Mouse (Mus musculus): ENCODE results near the gene Hnrnpab. TPM values are rescaled to one million over a fixed set of nuclear protein-coding genes. Genes with fewer than 3 reads are reported as not detected.

Gene Hnrnpab
- total and polyA plus RNA-seq, 3 experiments, result 184 to 1,104 (median 894) TPM

DNA sequence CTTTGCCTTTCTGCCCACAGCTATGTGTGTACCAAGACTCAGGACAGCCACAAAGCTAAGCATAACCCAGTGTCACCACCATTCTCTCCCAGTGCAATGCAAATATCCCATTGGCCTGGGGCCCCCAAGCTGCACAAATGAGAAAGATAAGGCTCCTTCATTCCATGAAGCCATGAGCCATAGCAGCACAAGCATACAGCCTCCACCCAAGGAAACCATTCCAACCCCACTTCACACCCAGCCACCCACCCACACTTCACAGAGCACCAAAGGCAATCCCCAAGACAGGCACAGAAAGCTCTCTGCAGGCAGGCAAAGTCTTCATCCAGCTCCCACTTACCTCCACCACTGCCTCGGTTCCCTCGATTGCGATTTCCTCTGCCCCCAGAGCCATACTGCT lies 4.4 kb downstream of the Hnrnpab start:
- peaks cover 0 to 19% of the 10 kb centered on the region in 2 experiments; a peak in 3 of 4 replicates for H3K4me1 ChIP-seq (ENCODE audit: control insufficient read depth in 1 of 2, insufficient read depth in 2 of 2, low read length in 2 of 2)
- H3K27ac ChIP-seq (ENCODE audit: control insufficient read depth, low read depth, low read length), result no peak overlapping the region
- H3K27me3 ChIP-seq (ENCODE audit: control insufficient read depth in 1 of 2, insufficient read depth in 2 of 2, low read length in 2 of 2), result no peaks in the 10 kb centered on the region
- no peak overlapping the region for H3K4me3 ChIP-seq (ENCODE audit: control insufficient read depth in 1 of 2, insufficient read depth in 1 of 2, low read depth in 2 of 2, low read length in 2 of 2)
- no peak overlapping the region for H3K9ac ChIP-seq (ENCODE audit: control insufficient read depth, low read depth, low read length, poor library complexity, severe bottlenecking)
- peaks cover 48% of the 10 kb centered on the region for H3K79me2 ChIP-seq (ENCODE audit: control insufficient read depth, insufficient read depth, low read length, poor library complexity)
- TF ChIP-seq MYB (IDR thresholded peaks at IDR 0.05; ENCODE audit: low read depth, low read length) (no peak), POLR2A (IDR thresholded peaks at IDR 0.05; ENCODE audit: control insufficient read depth in 1 of 2, insufficient read depth in 1 of 2, low read depth in 1 of 2, low read length in 2 of 2, poor library complexity in 1 of 2) (peak in 1 of 2 experiments; percentile 42; a peak in 2 of 4 replicates), RCOR1 (IDR thresholded peaks at IDR 0.05; ENCODE audit: low read depth, low read length) (no peak), TBP (IDR thresholded peaks at IDR 0.05; ENCODE audit: low read depth, low read length) (no peak), BHLHE40 (IDR thresholded peaks at IDR 0.05; ENCODE audit: borderline replicate concordance, low read depth, low read length) (no peak), POLR2AphosphoS2 (IDR thresholded peaks at IDR 0.05; ENCODE audit: low read length) (peak; percentile 67; the same call in 1 of the 2 replicates), USF2 (IDR thresholded peaks at IDR 0.05; ENCODE audit: borderline replicate concordance in 1 of 2, insufficient read depth in 1 of 2, low read depth in 1 of 2, low read length in 2 of 2) (no peak), ZNF384 (IDR thresholded peaks at IDR 0.05; ENCODE audit: low read depth, low read length) (no peak)
- H3K36me3 ChIP-seq (ENCODE audit: control insufficient read depth in 1 of 2, insufficient read depth in 2 of 2, low read length in 2 of 2), result peaks cover 40 to 53% of the 10 kb centered on the region in 2 experiments
- DNase-seq (ENCODE audit: low read depth, low spot score), result no peak
- no peaks in the 10 kb centered on the region for H3K9me3 ChIP-seq (replicated peaks; ENCODE audit: insufficient read depth, low read length)

DNA sequence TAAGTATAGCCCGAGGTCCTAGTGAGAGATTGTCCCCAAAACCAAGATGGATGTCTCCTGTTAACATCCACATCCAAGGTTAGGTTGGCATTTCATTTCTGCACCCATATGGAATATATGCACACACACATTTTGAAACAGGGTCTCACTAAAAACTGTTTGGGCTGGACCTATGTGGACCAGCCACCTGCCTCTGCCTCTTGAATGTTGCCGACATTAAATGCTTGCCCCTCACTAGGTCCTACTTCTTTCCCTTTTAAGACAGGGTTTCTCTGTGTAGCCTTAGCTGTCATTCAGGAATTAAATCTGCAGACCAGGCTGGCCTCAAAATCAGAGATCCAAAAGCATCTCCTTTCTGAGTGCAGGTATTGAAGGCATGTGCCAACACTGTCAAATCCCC lies 9.1 kb downstream of the Hnrnpab start:
- H3K27ac ChIP-seq (ENCODE audit: control insufficient read depth, low read depth, low read length), result no peak overlapping the region
- TF ChIP-seq KAT2A (conservative IDR thresholded peaks at IDR 0.05; ENCODE audit: low read depth, low read length) (no peak), NRF1 (IDR thresholded peaks at IDR 0.05; ENCODE audit: insufficient read depth, low read depth, low read length, poor library complexity, severe bottlenecking) (no peak), MYB (IDR thresholded peaks at IDR 0.05; ENCODE audit: low read depth, low read length) (peak; percentile 31; the same call in 1 of the 2 replicates), MAX (IDR thresholded peaks at IDR 0.05; ENCODE audit: low read length) (no peak), POLR2A (IDR thresholded peaks at IDR 0.05; ENCODE audit: control insufficient read depth in 1 of 2, insufficient read depth in 1 of 2, low read depth in 1 of 2, low read length in 2 of 2, poor library complexity in 1 of 2) (peak in 1 of 2 experiments; percentile 57; a peak in 2 of 4 replicates), POLR2AphosphoS2 (IDR thresholded peaks at IDR 0.05; ENCODE audit: low read length) (peak; percentile 74; the same call in 1 of the 2 replicates), CHD1 (IDR thresholded peaks at IDR 0.05; ENCODE audit: low read depth, low read length) (no peak), CHD2 (IDR thresholded peaks at IDR 0.05; ENCODE audit: low read length) (no peak), SMC3 (IDR thresholded peaks at IDR 0.05; ENCODE audit: low read depth, low read length) (peak; percentile 20; the same call in 1 of the 2 replicates)
- H3K79me2 ChIP-seq (ENCODE audit: control insufficient read depth, insufficient read depth, low read length, poor library complexity), result peaks cover 9% of the 10 kb centered on the region
- peak; percentile 48 for DNase-seq (ENCODE audit: low read depth, low spot score)
- no peak overlapping the region for H3K9ac ChIP-seq (ENCODE audit: control insufficient read depth, low read depth, low read length, poor library complexity, severe bottlenecking)
- no peaks in the 10 kb centered on the region for H3K9me3 ChIP-seq (replicated peaks; ENCODE audit: insufficient read depth, low read length)
- peaks cover 38 to 47% of the 10 kb centered on the region in 2 experiments for H3K36me3 ChIP-seq (ENCODE audit: control insufficient read depth in 1 of 2, insufficient read depth in 2 of 2, low read length in 2 of 2)
- no peaks in the 10 kb centered on the region for H3K27me3 ChIP-seq (ENCODE audit: control insufficient read depth in 1 of 2, insufficient read depth in 2 of 2, low read length in 2 of 2)
- H3K4me1 ChIP-seq (ENCODE audit: control insufficient read depth in 1 of 2, insufficient read depth in 2 of 2, low read length in 2 of 2), result peaks cover 2 to 3% of the 10 kb centered on the region in 2 experiments; a peak in 2 of 4 replicates
- no peak overlapping the region for H3K4me3 ChIP-seq (ENCODE audit: control insufficient read depth in 1 of 2, insufficient read depth in 1 of 2, low read depth in 2 of 2, low read length in 2 of 2)

Data from MEL (cell line).